Mouse (Mus musculus): Measurements from ENCODE around the gene Mrgprh.

Gene Mrgprh

DNA sequence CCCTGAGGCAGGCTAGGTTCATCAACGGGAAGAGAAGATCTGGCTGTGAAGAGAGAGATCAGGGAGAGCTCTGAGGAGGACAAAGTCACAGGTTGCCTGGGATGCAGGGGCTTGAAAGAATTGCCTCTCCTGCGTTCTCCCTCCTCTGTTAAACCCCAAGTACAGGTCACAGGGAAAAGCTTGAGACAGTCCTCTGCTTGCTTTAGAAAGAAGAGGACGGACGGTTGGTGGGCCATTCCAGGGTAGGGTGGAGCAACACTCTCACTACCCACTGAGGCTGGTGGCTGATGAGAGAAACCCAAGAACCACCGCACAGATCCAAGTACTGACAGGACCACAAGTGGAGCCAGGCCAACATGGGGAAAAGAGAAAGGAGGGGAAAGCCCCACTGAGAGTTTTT, at the start of gene Mrgprh:
Mrgprh (plus strand) TSS at position 301 of the 400 bp plus-strand sequence.
- DNase-seq, result no peak

GRCm38 (mm10) chr17:12830351-12830750, 45.5 kb upstream of the Mrgprh start:
- no peak for DNase-seq

DNA sequence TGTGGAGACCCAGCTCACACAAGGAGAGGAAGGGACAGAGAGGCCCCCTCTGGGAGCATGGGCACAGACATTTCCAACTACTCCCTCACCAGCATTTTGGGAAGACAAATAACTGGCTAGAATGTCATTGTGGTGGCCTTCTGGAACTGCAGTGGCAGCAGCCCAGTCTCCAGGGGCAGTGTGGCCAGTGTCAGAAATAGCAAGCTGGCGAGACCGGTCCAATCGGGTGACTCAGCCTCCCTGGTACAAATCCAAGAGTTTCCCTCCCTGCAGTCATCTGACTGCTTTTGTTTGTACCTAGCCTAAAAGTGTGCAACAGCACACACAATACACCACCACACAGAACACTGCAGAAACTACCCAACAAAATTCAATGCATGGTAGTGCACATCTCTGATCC, 43.6 kb upstream of the Mrgprh start:
- no peak for DNase-seq

DNA sequence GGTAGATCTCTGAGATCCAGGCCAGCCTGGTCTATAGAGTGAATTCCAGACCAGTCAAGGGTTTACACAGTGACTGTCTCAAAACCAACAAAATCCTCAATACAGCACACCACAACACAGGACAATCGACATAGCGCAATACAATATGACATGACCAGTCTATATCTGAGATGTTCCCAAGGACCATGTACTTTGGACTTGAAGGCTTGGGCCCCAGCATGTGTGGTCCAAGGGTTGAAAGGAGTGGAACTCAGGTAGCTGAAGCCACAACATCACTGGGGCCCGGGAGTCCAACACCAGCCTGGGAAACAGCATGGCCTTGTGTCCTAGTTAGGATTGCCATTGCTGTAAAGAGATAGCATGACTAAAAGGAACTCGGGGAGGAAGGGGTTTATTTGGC, 43.2 kb upstream of the Mrgprh start:
- no peak for DNase-seq

DNA sequence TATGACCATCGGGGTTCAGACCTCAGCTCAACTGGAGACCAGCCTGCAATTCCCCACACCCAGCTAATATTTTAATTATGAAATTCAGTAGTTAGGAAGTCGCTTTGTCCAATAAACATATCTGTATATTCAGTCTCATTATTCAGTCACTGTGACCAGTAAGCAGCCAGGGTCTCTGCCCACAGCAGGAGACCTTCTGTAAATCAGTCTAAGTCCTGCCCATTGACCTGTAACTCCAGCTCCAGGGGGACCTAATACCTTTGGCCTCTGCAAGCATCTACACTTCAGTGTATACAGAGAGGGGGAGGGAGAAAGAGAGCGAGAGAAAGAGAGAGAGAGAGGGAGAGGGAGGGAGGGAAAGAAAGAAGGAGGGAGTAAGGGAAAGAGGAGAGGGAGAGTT, 41.5 kb upstream of the Mrgprh start:
- no peak for DNase-seq

GRCm38 (mm10) chr17:12834826-12835225, 41.0 kb upstream of the Mrgprh start:
- no peak for DNase-seq

DNA sequence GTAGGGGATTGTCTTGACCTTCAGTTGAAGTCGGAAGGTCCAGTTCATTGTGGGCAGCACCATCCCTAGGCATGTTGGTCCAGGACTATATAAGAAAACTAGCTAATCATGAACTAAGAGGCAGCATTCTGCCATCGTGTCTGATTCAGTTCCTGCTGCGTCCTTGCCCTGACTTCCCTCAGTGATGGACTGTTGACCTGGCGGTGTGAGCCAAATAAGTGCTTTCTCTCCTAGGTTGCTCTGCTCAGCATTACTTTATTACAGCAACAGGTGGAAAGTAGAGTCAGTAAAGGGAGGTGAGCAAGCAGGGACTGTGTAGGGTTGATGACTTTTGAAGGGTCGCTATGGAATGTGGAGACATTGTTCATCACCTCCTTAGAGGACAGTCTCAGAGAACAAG, 40.1 kb upstream of the Mrgprh start:
- no peak for DNase-seq

DNA sequence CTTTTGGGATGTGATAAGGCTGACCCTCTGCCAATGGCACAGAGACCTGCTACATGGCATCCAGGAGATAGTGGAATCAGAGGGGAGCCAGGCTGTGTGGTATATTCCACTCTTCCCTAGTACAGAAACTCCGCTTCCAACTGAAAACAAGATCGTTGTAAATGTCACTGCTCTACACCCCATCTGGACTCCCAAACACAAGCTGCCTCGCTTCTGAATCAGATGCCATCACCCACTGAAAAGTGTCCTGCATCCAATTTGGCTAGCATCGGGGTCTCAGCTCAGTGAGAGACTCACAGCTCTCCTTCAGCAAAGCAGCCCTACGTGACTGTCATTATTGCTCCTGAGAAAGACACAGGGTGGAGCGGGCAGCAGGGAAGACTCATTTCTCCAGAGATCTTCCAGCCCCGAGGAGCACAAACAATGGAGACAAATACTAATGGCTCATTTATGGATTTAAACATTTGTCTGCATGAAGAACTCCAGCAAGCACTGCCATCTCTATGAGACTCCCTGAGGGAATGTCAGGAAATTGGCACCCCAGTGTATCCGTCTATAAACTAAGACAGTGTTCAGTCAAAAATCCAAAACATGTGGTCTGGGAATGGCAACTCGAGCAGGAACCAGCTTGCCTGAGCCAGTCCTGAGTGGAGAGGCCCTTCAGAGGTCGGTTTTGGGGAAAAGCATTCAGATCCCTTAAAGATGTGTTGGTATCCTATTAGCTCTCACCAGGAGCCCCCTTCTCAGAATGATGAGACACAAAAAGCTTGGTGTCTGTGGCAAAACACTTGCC, 36.2 kb upstream of the Mrgprh start:
- DNase-seq, result peak; percentile 59

DNA sequence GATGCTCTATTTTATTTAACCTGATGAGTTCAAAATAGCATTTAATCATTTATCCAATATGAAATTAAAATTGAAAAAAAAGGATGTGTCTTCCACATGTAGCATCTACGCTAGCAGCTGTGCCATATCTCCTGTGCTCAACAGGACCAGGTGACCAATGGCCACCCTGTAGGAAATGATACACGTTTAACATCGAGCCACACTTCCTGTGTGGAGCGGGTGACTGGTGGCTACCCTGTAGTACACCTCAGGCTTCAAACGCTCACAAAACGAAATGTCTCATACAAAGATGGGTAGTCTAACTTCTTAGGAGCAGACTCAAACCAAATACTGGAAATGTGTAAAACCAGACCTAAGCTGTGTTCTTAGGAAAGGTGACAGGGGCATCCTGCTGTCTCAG, 32.0 kb upstream of the Mrgprh start:
- no peak for DNase-seq

- DNase-seq, result peak; percentile 18
These were observed 31.3 kb upstream of the Mrgprh start for GRCm38 (mm10) chr17:12844540-12844939.

GRCm38 (mm10) chr17:12845862-12846261, 30.0 kb upstream of the Mrgprh start:
- DNase-seq, result no peak

- peak; percentile 52 for DNase-seq
These were observed 29.4 kb upstream of the Mrgprh start for GRCm38 (mm10) chr17:12846474-12846873.

- no peak for DNase-seq
These were observed 28.1 kb upstream of the Mrgprh start for GRCm38 (mm10) chr17:12847736-12848135.

DNA sequence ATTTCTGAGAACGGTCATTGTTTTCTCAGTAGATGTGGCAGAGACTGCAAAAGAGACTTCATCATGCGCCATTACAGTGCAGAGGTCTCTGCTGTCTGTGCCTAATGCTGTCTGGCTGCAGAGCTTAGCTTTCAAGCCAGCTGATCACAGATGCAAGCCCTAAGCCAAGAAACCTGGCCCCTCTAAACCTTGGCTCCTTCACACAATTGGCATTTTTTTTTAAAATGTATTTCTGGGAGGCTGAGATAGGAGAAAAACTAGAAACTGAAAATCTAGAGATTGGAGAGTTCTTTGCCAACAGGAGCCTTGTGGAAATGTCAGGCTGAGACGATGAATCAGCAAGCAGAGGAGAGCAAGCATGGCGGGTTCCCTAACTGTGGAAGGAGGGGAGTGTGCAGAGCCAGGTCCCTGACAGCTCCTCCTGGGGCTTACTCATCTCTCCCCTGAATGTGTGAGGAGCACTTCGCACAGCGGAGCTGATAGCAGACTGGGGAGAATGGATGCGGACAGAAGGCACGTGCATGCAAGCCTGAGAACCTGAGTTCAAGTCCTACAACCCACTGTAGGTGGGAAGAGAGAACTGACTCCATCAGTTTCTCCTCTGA, 26.0 kb upstream of the Mrgprh start:
- DNase-seq, result peak; percentile 76

DNA sequence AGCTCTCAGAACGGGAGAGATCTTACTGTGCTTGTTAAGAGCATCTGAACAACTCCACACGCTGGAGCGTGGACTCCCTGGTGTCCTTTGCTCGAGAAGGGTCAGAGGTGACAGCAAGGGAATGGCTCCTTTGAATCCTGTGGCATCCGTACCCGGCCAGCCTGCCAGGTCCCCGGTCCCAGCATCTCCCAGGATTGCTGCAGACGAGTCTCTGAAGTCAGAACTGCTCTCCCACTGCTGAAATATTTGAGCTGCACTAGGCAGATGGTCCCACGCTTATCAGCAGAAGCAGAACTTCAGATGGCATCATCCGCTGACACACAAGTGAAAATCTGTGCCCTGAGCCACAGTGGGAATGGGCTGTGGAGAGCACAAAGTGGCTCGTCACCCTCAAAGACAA, 24.1 kb upstream of the Mrgprh start:
- peak; percentile 53 for DNase-seq

DNA sequence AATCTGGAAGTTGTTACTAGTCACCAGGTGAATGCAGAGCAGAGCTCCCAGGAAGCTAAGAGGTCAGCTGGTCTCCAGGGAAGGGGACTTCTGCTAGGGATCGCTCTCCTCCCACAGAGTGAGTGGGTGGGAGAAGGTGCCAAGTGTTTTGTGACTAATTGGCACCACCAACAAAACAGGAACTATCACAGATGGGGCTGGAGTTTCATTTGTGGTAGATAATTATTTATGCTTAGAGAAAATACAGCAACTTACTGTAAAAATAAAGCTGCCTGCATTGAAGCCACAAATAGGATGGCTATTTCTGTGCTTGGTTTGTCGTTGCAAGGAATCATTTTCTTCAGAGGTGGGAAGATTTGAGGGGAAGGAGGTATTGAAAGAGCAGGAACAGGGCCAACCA, 22.0 kb upstream of the Mrgprh start:
- DNase-seq, result peak; percentile 38

GRCm38 (mm10) chr17:12854386-12854785, 21.4 kb upstream of the Mrgprh start:
- no peak for DNase-seq

DNA sequence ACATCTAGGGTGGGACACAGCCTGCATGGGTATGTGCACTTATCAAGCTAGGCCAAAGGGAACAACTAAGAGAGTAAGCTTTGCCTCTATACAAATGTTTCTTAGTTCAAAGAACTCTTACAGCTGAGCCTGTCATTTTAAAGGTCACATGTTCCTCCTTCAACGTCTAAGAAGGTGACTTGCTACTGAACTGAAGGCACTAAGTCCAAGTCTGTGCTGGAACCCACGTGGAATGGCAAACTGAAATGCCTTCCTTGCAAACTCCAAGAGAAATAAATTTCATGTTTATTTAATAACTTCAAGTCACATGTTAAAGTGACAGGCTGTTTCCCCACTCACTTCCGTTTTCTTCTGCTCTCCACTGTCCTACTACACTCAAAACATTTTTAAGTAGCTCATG, 18.4 kb upstream of the Mrgprh start:
- no peak for DNase-seq

- DNase-seq, result no peak
These were observed 17.8 kb upstream of the Mrgprh start for GRCm38 (mm10) chr17:12858072-12858471.

GRCm38 (mm10) chr17:12859006-12859520, 16.8 kb upstream of the Mrgprh start:
- DNase-seq, result no peak

GRCm38 (mm10) chr17:12864111-12864510, 11.7 kb upstream of the Mrgprh start:
- no peak for DNase-seq

DNA sequence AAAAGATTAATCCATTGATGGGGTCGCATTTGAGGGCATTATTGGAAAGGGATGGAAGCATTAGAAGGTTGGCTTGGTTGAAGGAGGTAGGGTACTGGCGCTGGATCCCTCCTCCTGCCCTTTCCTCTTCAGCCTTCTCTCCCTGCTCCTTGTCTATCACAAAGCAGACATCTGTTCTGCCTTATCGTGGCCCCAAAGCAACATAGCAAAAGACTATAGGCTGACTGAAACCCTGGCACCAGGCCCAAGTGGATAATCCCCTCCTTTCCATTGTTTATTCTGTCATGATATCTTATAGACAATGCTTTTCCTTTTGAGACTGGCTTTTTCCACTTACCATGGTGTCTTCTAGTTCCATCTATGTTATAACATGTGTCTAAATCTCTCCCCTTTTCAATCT, 10.4 kb upstream of the Mrgprh start:
- no peak for DNase-seq

GRCm38 (mm10) chr17:12866853-12867252, 9.0 kb upstream of the Mrgprh start:
- peak; percentile 83 for DNase-seq

- no peak for DNase-seq
These were observed 7.8 kb upstream of the Mrgprh start, which contains the start of gene Mas1 for GRCm38 (mm10) chr17:12868043-12868442. Gene Mas1, minus strand, starts transcription at chr17:12868143.

All from right cerebral cortex, adult 18-20 months (tissue).